Mouse (Mus musculus) 3134 (cell line): ENCODE results near the gene Olfr92.
"Not testable (repeated sequence)": the region's sequence is repeated elsewhere in the genome, so short reads cannot be mapped to it uniquely, and the experiment has no call there.

ENCODE experiments used
- DNase-seq: peaks from one replicate; pipeline ENCODE4 v3.0.0-alpha.2; 2011; ENCODE audit warnings: low spot score; ENCODE audit not compliant: insufficient read length; ENCODE audit errors: extremely low read depth

Gene Olfr92

GRCm38 (mm10) chr17:37119988-37120387 lies at the start of gene Olfr92:
Gene Olfr92 (minus strand): TSS chr17:37120088.
- no peak for DNase-seq

GRCm38 (mm10) chr17:37161394-37161793 lies 41.5 kb upstream of the Olfr92 start, which contains the start of gene Olfr93:
Gene Olfr93 (minus strand): TSS chr17:37161494.
- no peak for DNase-seq

DNA sequence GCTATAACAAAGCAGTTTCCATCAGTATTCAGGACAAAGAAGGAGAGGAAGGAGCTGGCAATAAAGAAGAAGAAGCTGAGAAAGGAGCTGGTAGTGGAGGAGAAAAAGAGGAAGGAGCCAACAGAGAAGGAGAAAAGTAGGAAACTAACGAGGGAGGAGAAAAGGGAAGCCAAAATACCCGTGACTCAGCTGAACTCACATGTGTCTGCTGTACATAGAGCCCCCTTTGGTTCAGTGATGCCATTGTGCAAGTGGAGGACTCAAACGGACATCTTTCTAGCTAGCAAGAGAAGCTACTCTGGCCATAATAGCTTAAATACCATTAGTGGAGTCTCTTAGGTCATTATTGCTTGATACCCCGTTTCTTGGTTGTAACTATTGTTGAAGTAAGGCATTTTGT lies 11.5 kb upstream of the Olfr92 start:
- DNase-seq: not testable (repeated sequence)

DNA sequence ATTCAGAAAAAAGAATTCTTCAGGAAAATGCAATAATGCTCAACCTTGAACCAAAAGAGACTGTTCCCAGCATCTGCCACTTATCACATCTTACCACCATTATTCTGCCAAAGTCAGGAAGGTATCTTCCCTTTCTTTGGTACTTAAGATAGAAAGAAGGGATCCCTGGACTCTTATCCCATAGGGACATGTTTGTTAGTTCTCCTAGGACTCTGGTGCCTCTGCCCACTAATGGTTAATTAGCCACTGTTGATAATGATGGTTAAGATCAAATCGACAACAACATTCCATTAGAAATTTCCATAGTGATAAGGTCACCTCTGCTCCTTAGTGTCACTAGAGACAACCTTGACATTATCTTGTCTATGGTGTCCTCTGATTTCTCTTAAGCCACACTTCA lies 21.7 kb downstream of the Olfr92 start, which contains the start of gene Olfr91:
Gene Olfr91, minus strand, starts transcription at position 101 of the 400 bp plus-strand sequence.
- DNase-seq: no peak

DNA sequence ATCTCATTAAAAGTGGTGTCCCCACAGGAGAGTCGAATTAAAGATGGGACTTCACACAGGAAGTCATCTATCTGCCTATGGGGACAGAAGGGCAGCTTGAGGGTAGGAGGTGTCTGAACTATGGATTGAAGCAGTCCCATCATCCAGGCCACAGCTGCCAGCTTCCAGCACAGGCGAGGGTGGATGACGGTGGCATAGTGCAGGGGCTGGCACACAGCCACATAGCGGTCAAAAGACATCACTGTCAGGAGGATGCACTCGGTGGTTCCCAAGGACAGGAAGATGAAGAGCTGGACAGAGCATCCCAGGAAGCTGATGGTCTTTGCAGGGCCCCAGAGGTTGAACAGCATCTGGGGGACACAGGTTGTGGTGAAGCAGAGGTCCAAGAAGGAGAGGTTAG lies 26.6 kb downstream of the Olfr92 start:
- DNase-seq: no peak

DNA sequence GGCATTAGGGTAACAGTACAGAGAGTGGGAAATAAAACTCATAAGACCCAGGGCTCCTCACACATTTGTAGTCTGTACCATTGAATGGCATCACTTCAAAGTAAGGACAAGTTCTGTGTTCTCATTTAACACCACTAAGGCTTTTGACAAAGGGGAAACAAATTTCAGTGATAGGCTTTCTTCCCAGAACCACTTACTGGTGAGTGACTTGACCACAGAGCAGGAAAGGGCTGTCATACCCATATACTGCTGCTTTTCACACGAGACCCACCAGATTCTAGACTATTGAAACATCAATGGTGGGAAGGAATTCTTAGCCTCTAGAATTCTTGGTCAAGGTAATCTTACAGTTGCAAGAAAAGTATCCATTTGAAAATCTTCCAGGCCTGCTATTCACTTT lies 27.7 kb downstream of the Olfr92 start:
- no peak for DNase-seq

GRCm38 (mm10) chr17:37088399-37088798 lies 31.5 kb downstream of the Olfr92 start, which contains the start of gene Olfr90:
Gene Olfr90 (minus strand): TSS chr17:37088499.
- no peak for DNase-seq

DNA sequence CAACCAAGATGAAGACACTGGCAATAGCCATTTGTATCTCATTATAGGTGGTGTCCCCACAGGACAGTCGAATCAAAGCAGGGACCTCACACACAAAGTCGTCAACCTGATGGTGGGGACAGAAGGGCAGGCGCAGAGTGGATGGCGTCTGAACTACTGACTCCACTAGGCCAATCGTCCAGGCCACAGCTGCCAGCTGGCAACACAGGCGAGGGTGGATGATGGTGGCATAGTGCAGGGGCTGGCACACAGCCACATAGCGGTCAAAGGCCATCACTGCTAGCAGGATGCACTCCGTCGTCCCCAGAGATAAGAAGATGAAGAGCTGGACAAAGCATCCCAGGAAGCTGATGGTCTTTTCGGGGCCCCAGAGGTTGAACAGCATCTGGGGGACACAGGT lies 34.3 kb downstream of the Olfr92 start:
- DNase-seq: no peak

GRCm38 (mm10) chr17:37084632-37085031 lies 35.3 kb downstream of the Olfr92 start:
- no peak for DNase-seq

- peak; percentile 55 for DNase-seq
Measured at GRCm38 (mm10) chr17:37083327-37083726, 36.6 kb downstream of the Olfr92 start.

DNA sequence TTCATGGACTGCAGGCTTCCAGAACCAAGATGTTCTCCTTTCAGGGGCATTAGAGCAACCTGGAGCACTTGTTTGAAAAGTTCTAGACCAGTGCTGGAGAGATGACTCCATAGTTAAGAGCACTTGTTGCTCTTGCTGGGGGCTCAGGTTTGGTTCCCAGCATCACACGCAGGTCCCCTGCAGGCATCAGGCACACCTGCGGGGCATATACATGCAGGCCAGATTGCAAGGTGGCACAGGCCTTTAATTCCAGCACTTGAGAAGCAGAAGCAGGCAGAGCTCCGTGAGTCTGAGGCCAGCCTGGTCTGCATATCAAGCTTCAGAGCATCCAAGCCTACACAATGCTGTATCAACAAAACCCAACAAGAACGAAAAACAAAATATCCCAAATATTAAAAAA lies 38.2 kb downstream of the Olfr92 start:
- DNase-seq: no peak

DNA sequence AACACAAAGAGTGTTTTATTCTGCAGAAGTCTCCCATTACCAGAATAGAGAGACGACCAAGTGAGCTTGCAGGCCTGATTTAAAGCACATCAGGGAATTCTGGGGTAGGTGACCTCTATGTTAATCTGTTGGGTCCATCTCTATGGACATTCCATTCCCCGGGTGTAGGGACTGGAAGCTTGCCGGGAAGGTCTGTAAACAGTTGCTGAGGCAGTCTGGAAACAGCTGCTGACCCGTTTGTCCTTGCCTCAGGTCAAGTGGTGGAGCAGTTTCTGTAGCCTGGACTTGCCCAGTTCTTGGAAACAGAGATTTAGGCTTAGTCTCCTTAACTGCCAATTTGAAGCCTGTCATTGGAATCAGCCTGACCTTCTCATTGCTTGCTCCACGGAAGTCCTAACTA lies 39.8 kb downstream of the Olfr92 start:
- DNase-seq: no peak

DNA sequence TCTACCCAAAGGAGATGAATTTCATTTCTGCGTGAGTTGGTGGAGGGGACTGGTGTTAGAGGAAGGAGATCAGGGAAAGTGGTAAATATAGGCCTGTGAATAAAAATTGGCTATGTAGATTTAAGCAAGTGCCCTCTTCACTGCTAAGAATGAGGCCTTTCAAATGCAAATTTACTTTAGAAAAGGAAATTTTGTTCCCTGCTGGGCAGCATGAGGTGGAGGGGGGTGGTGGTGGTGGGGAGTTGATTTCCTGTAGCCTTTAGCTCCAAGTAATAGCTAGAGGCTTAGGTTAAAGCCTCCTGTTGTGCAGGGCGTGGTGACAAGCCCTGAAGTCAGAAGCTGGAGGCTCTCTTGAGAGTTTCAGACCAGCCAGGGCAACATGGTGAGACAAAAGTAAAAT lies 40.9 kb downstream of the Olfr92 start:
- no peak for DNase-seq

DNA sequence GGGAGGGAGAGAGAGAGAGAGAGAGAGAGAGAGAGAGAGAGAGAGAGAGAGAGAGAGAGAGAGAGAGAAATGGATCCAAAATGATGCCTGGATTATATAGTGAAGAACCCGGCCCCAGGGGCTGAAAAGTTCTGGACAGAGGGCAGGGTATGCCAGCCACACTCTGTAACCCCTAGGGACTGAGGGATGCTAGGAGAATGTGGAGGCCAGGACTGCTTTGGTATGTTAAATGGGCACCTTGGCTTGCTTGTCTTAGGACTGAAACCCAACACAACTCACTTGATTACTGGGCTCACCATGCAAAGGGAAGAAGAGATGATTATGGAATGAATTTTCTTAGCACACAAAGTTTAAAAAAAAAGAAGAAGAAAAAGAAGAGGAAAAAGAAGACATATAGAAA lies 41.7 kb downstream of the Olfr92 start:
- no peak for DNase-seq

DNA sequence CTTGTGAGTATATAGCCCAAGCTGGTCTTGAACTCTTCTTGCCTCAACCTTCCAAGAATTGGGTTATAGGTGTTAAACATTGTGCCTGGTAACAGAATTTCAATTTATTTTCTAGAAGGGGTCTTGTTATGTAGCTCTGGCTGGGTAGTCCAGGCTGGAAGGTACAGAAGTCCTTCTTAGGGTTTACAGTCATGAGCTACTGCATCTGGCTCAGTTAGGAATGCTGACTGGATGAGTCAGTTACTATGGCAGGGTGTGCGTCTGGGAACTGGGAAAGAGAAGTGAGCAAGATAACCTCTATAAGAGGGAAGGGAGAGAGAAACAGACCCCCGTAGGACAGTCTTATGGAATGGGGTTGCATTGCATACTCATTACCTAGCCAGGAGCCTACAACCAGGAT lies 44.1 kb downstream of the Olfr92 start:
- no peak for DNase-seq

GRCm38 (mm10) chr17:37075181-37075580 lies 44.7 kb downstream of the Olfr92 start:
- DNase-seq: no peak

GRCm38 (mm10) chr17:37072730-37073276 lies 47.1 kb downstream of the Olfr92 start:
- DNase-seq: no peak

GRCm38 (mm10) chr17:37072080-37072729 lies 47.7 kb downstream of the Olfr92 start:
- no peak for DNase-seq

DNA sequence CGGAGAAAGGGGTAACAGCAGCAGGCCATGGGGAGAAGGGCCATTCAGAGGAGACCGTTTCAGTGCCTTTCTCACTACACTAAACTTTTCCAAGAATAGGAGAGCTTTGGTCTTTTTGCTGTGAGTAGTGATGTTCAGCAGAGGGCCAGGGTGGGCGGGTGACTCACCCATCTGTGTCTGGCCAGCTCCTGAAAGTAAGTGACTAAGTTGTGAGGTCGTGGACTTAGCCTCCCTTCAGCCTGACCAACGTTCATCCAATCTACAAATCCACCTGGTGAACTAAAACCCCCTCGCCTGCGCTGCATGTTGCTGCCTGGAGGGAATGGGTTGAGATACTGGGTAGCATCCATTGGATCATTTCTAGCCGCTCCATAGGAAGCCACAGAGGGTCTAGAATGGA lies 49.8 kb downstream of the Olfr92 start:
- no peak for DNase-seq

- DNase-seq: no peak
Measured at GRCm38 (mm10) chr17:37067861-37068260, 52.0 kb downstream of the Olfr92 start.

GRCm38 (mm10) chr17:37065993-37066392 lies 53.9 kb downstream of the Olfr92 start:
- no peak for DNase-seq

DNA sequence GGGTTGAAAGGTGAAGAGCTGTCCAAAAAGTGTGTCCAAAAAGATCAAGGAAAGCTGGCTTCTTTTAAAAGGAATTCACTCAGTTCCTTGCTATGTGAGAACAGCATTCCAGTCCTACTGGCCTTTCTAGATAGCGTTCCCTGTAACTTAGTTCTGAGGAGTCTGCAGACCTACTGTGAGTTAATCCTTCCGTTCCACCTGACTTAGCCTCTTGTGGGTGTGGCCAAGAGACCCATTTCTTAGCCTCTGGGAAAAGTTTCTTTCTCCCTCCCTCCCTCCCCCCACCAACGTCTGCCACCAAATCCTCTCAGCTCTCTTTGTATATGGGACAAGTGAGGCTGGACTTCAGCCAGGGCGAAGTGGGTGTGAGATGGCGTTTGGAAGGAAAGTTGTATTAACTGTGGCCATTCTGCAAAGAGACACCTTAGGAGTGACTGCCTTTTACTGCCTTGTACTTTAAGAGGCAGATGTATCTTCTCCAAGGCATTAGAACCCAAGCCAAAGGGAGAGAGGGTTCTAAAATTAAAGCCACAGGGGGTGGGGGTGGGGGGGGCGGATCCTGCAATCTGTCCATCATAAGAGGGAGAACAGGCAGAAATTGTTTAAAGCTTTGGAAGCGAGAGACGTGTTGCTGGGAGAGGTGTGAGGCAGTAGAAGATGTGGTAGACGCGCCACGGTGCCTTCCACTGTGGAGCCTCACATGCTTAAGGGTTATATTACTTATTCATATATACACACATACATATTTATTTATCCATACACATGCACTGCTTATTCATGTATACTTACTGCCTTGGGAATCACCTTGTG lies 56.0 kb downstream of the Olfr92 start:
- DNase-seq: no peak
